Mouse (Mus musculus) heart, embryonic 11.5 days (tissue): ENCODE results near the gene Eif5b. TPM values are rescaled to one million over a fixed set of nuclear protein-coding genes. Genes with fewer than 3 reads are reported as not detected.
"Not testable (repeated sequence)": the region's sequence is repeated elsewhere in the genome, so short reads cannot be mapped to it uniquely, and the experiment has no call there.

Experiments
- ATAC-seq: fragments of 200-750 bp; cut with Nextera tagmentation; replicated peaks from 2 replicates; pipeline ENCODE4 v1.8.0; 2017; ENCODE audit warnings: moderate library complexity; ENCODE audit not compliant: insufficient number of reproducible peaks, low FRiP score, low TSS enrichment
- H3K27ac ChIP-seq: fragments of 300-500 bp; sonication (generic); 2 replicates; pipeline ENCODE4 v1.5.1; 2014; ENCODE audit warnings: mild to moderate bottlenecking, low read depth, low read length
- H3K27me3 ChIP-seq: fragments of 300-500 bp; sonication (generic); 2 replicates; pipeline ENCODE4 v1.6.1; 2014; ENCODE audit warnings: mild to moderate bottlenecking, low read length, mixed read lengths; ENCODE audit not compliant: control insufficient read depth, insufficient read depth
- H3K36me3 ChIP-seq: fragments of 300-500 bp; sonication (generic); 2 replicates; pipeline ENCODE4 v1.6.1; 2014; ENCODE audit warnings: mild to moderate bottlenecking, low read length, moderate library complexity, mixed read lengths; ENCODE audit not compliant: control insufficient read depth, insufficient read depth
- H3K4me1 ChIP-seq: fragments of 300-500 bp; sonication (generic); 2 replicates; pipeline ENCODE4 v1.6.1; 2014; ENCODE audit warnings: low read length; ENCODE audit not compliant: control insufficient read depth, insufficient read depth
- H3K4me2 ChIP-seq: fragments of 300-500 bp; sonication (generic); 2 replicates; pipeline ENCODE4 v1.6.1; 2014; ENCODE audit warnings: mild to moderate bottlenecking, moderate library complexity
- H3K4me3 ChIP-seq: fragments of 300-500 bp; sonication (generic); 2 replicates; pipeline ENCODE4 v1.5.1; 2014; ENCODE audit warnings: low read depth, low read length
- H3K9ac ChIP-seq: fragments of 300-500 bp; sonication (generic); 2 replicates; pipeline ENCODE4 v1.6.1; 2014; ENCODE audit warnings: mild to moderate bottlenecking, low read depth, low read length, moderate library complexity
- H3K9me3 ChIP-seq: fragments of 300-500 bp; sonication (generic); replicated peaks from 2 replicates; pipeline ENCODE4 v1.6.1; 2016; ENCODE audit warnings: low read length; ENCODE audit not compliant: control insufficient read depth
- WGBS: fragments of 180-500 bp; shearing (Covaris S2); extraction: QIAGEN DNeasy Blood & Tissue Kit; methylation state at CpG from one replicate; pipeline ENCODE4 v1.1.7; 2014; ENCODE audit not compliant: insufficient replicate concordance; 5-methylcytosine and 5-hydroxymethylcytosine counted together
- polyA plus RNA-seq: library from polyadenylated mRNA; unstranded; fragments of >200 nt; fragmentation: Nextera tagmentation; extraction: Ambion mirVana; gene quantifications from 2 replicates; pipeline ENCODE4 v1.2.1, GENCODE M21; 2014

Gene Eif5b
- polyA plus RNA-seq, 1 experiment from 2014 or later: 27.2 TPM

DNA sequence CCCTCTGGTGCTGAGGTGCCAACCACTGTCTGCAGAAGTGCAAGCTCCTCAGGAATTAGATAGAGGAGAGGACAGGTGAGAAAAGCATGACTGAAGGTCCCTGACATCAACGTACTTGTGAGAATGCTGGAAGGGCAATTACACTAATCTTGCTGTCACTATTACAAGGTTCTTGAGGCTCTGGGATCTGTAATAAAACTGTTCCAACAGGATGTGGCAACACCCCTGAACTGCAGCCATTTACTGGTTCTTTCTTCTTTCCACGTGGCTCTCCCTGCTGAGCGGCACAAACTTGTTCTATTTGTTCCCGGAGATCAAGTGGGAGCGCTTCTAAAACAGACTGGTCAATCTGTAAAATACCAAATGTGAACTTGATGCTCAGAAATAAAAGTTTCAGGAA, 57.4 kb downstream of the Eif5b start:
- H3K27me3 ChIP-seq: no peaks in the 10 kb centered on the region
- peaks cover 41% of the 10 kb centered on the region for H3K36me3 ChIP-seq
- H3K9ac ChIP-seq: no peak overlapping the region
- ATAC-seq: no peak
- no peak overlapping the region for H3K27ac ChIP-seq
- H3K4me1 ChIP-seq: no peaks in the 10 kb centered on the region
- H3K4me2 ChIP-seq: no peak overlapping the region
- 90% methylated on average over 5 of the region's 5 CpGs for WGBS
- no peaks in the 10 kb centered on the region for H3K9me3 ChIP-seq
- no peak overlapping the region for H3K4me3 ChIP-seq

DNA sequence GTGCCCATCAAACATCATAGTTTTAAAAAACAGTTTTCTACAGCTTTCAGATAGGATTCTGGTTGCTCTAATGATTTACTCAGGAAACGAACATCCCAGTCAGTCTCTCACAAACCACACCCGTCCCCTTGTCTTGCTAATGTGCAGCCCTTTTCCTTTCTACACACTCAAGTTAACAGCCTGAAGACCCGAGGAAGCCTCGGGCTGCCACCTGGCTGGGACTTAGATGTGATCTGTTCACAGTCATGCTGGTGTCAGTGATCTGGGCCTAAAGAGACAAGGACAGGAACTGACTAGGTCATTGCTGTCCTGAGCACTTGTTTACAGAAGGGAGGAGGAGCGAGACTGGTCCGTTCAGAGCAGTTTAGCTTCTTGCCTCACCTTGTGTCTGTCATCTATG, 60.6 kb downstream of the Eif5b start:
- Histone ChIP-seq H3K4me1 (no peaks in the 10 kb centered on the region), H3K4me3 (no peak overlapping the region), H3K9me3 (no peaks in the 10 kb centered on the region), H3K9ac (no peak overlapping the region), H3K27me3 (no peaks in the 10 kb centered on the region), H3K27ac (no peak overlapping the region), H3K4me2 (no peak overlapping the region), H3K36me3 (peaks cover 31% of the 10 kb centered on the region)
- ATAC-seq: no peak
- 78% methylated on average over 6 of the region's 6 CpGs for WGBS

DNA sequence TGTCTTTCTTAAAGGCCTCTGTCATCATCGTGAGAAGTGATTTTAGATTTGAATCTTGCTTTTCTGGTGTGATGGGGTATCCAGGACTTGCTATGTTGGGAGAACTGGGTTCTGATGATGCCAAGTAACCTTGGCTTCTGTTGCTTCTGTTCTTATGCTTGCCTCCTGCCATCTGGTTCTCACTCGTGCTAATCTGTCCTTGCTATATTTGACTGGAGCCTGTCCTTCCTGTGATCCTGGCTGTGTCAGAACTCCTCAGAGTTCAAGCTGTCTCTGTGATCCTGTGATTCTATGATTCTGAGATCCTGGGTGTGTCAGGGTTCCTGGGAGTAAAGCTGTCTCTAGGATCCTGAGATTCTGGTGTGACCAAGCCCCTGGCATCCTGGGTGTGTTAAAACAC, 64.3 kb downstream of the Eif5b start:
- not testable (repeated sequence) for H3K4me3 ChIP-seq, H3K27me3 ChIP-seq, H3K27ac ChIP-seq, H3K9ac ChIP-seq, H3K9me3 ChIP-seq, H3K4me1 ChIP-seq, ATAC-seq, H3K4me2 ChIP-seq
- H3K36me3 ChIP-seq: peaks cover 24% of the 10 kb centered on the region
- 79% methylated on average over 2 of the region's 2 CpGs for WGBS

DNA sequence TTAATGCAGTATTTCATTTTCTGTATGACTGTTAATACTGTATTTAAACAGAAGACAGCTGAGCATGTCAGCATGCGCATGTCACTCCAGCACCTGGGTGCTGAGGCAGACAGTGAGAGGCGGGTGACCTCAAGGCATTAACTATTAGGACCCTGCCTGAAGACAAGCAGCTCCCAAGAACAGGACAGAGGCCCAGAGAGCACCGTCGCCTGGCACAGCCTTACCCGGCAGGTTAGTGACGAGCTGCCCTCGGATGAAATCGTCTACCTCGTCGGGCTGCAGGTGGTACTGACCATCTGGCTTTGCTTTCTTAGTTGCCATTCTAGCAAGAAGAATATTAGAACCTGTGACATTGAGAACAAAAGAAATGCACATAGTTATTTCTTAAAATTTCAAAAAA, 69.5 kb downstream of the Eif5b start:
- Histone ChIP-seq H3K27me3 (no peaks in the 10 kb centered on the region), H3K9me3 (no peaks in the 10 kb centered on the region), H3K4me2 (no peak overlapping the region), H3K36me3 (peaks cover 20% of the 10 kb centered on the region), H3K4me3 (no peak overlapping the region), H3K4me1 (peaks cover 2% of the 10 kb centered on the region; the same call in 1 of the 2 replicates), H3K27ac (no peak overlapping the region), H3K9ac (no peak overlapping the region)
- WGBS: 96% methylated on average over 10 of the region's 10 CpGs
- no peak for ATAC-seq

DNA sequence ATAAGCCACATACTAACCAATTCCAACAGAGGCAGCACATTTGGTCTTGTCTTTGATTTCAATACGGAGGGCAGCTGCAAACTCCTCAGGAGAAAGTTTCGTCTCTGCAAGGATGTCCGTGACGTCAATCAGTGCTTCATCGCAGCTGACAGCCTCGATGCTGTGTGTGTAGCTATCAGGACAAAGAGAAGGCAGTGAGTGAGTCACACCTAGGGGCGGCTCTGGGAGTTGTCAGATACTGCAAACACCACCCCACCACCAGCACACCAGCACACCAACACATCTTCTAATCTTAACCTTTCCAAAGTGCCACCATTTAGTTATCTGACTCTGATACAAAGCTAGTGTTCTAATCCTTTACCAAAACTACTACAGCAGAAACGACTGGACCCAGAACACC, 73.5 kb downstream of the Eif5b start:
- Histone ChIP-seq H3K27ac (no peak overlapping the region), H3K36me3 (peaks cover 7% of the 10 kb centered on the region; the same call in 1 of the 2 replicates), H3K4me3 (no peak overlapping the region), H3K9me3 (no peaks in the 10 kb centered on the region), H3K9ac (no peak overlapping the region), H3K27me3 (no peaks in the 10 kb centered on the region), H3K4me1 (peaks cover 2% of the 10 kb centered on the region; the same call in 1 of the 2 replicates), H3K4me2 (no peak overlapping the region)
- 35% methylated on average over 8 of the region's 8 CpGs for WGBS
- no peak; the same call in 1 of the 2 replicates for ATAC-seq

DNA sequence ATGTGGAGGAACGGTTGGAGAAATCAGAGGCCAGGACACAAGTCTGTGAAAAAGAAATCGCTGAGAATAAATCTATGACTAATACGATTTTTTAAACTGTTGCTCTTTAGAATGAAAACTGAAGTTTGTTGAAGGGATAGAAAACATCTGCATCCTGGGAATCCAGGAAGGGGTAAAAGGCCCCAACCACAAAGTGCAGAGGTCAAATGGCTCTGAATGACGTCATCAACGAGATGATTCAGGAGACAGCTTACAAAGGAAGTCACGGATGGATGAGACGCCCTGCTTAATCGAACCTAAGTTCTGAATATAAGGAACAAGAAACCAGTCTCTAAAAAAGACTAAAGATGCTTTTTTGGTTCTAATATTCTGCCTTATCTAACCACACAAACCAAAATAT, 83.5 kb downstream of the Eif5b start:
- Histone ChIP-seq H3K9ac (no peak overlapping the region), H3K4me2 (no peak overlapping the region), H3K4me3 (no peak overlapping the region), H3K36me3 (peaks cover 6% of the 10 kb centered on the region; the same call in 1 of the 2 replicates), H3K4me1 (no peaks in the 10 kb centered on the region), H3K9me3 (no peaks in the 10 kb centered on the region), H3K27ac (no peak overlapping the region), H3K27me3 (no peaks in the 10 kb centered on the region)
- ATAC-seq: no peak
- 73% methylated on average over 8 of the region's 8 CpGs for WGBS

DNA sequence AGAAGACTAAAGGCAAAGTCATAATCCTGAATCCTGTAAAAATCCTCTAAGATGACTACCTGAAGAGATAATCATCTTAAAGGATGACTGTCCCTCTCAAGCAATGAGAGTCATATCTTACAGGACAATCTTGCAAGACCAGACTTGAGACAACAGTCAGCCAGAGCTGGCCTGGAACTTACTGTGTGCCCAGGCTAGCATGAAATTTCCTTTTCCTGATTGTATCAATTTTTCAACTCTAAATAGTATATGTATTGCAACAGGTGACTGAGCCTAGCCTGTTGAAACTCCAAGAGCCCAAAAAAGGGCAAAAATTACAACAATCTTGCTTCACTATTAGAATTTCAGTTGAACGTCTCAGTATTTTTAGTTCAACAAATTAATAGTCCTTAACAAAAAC, 105.4 kb downstream of the Eif5b start:
- Histone ChIP-seq H3K4me2 (no peak overlapping the region), H3K9me3 (no peaks in the 10 kb centered on the region), H3K9ac (no peak overlapping the region), H3K4me3 (no peak overlapping the region), H3K27ac (peak overlapping the region; percentile 46), H3K36me3 (no peaks in the 10 kb centered on the region), H3K4me1 (peaks cover 16% of the 10 kb centered on the region; the same call in 1 of the 2 replicates), H3K27me3 (no peaks in the 10 kb centered on the region)
- WGBS: 63% methylated on average over 1 of the region's 1 CpGs
- no peak for ATAC-seq

DNA sequence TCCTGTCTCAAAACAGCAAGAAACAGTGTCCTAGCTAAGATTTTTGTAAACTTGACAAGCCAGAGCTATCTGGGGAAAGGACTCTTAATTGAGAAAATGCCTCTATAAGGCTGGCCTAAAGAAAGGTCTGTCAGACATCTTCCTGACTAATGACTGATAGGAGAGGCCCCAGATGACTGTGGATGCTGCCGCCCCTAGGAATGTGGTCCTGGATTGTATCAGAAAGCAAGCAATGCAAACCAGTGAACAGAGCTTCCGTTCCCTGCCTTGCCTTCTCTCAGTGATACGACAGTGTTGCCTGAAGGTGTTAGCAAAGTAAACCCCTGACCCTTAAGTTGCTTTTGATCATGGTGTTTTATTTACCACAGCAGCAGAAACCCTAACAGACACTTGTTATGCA, 106.0 kb downstream of the Eif5b start:
- Histone ChIP-seq H3K4me3 (no peak overlapping the region), H3K9ac (no peak overlapping the region), H3K4me2 (peak overlapping the region; percentile 20; the same call in 1 of the 2 replicates), H3K27ac (peak overlapping the region; percentile 46), H3K36me3 (no peaks in the 10 kb centered on the region), H3K27me3 (no peaks in the 10 kb centered on the region), H3K9me3 (no peaks in the 10 kb centered on the region), H3K4me1 (peaks cover 16% of the 10 kb centered on the region; the same call in 1 of the 2 replicates)
- no peak; the same call in 1 of the 2 replicates for ATAC-seq
- 12% methylated on average over 3 of the region's 3 CpGs for WGBS
